Mouse (Mus musculus): Measurements from ENCODE around the gene Spsb2. TPM values are rescaled to one million over a fixed set of nuclear protein-coding genes. Genes with fewer than 3 reads are reported as not detected.

The Spsb2 gene
- polyA plus RNA-seq, 1 experiment: 63.6 TPM

- Histone ChIP-seq H3K4me1 (ENCODE audit: control insufficient read depth, insufficient read depth, low read length) (peaks cover 10% of the 10 kb centered on the region), H3K36me3 (ENCODE audit: control insufficient read depth, insufficient read depth, low read length) (peaks cover 3% of the 10 kb centered on the region), H3K27ac (ENCODE audit: control insufficient read depth, insufficient read depth, low read depth, low read length) (no peak overlapping the region), H3K27me3 (ENCODE audit: control insufficient read depth, insufficient read depth, low read length) (no peaks in the 10 kb centered on the region), H3K4me3 (ENCODE audit: control insufficient read depth, low read depth, low read length) (no peak overlapping the region)
- no peak for TF ChIP-seq CTCF (IDR thresholded peaks at IDR 0.05; ENCODE audit: control insufficient read depth, insufficient read depth, insufficient replicate concordance, low read depth, low read length)
- TF ChIP-seq POLR2A (IDR thresholded peaks at IDR 0.05; ENCODE audit: control insufficient read depth, low read depth, low read length): no peak
Observed at GRCm38 (mm10) chr6:124831649-124832048, 23.2 kb downstream of the Spsb2 start.

GRCm38 (mm10) chr6:124834512-124835081 lies 26.1 kb downstream of the Spsb2 start:
- Histone ChIP-seq H3K27ac (ENCODE audit: control insufficient read depth, insufficient read depth, low read depth, low read length) (no peak overlapping the region), H3K36me3 (ENCODE audit: control insufficient read depth, insufficient read depth, low read length) (peaks cover 3% of the 10 kb centered on the region), H3K27me3 (ENCODE audit: control insufficient read depth, insufficient read depth, low read length) (no peaks in the 10 kb centered on the region), H3K4me1 (ENCODE audit: control insufficient read depth, insufficient read depth, low read length) (peaks cover 4% of the 10 kb centered on the region), H3K4me3 (ENCODE audit: control insufficient read depth, low read depth, low read length) (no peak overlapping the region)
- no peak for TF ChIP-seq CTCF (IDR thresholded peaks at IDR 0.05; ENCODE audit: control insufficient read depth, insufficient read depth, insufficient replicate concordance, low read depth, low read length)
- TF ChIP-seq POLR2A (IDR thresholded peaks at IDR 0.05; ENCODE audit: control insufficient read depth, low read depth, low read length): no peak

- Histone ChIP-seq H3K27ac (ENCODE audit: control insufficient read depth, insufficient read depth, low read depth, low read length) (no peak overlapping the region), H3K4me3 (ENCODE audit: control insufficient read depth, low read depth, low read length) (no peak overlapping the region), H3K4me1 (ENCODE audit: control insufficient read depth, insufficient read depth, low read length) (peaks cover under 1% of the 10 kb centered on the region; the same call in 1 of the 2 replicates), H3K27me3 (ENCODE audit: control insufficient read depth, insufficient read depth, low read length) (no peaks in the 10 kb centered on the region), H3K36me3 (ENCODE audit: control insufficient read depth, insufficient read depth, low read length) (peaks cover 3% of the 10 kb centered on the region)
- TF ChIP-seq CTCF (IDR thresholded peaks at IDR 0.05; ENCODE audit: control insufficient read depth, insufficient read depth, insufficient replicate concordance, low read depth, low read length): no peak
- TF ChIP-seq POLR2A (IDR thresholded peaks at IDR 0.05; ENCODE audit: control insufficient read depth, low read depth, low read length): no peak
Observed at GRCm38 (mm10) chr6:124835531-124835930, 27.1 kb downstream of the Spsb2 start.

GRCm38 (mm10) chr6:124836411-124836810 lies 27.9 kb downstream of the Spsb2 start:
- Histone ChIP-seq H3K4me3 (ENCODE audit: control insufficient read depth, low read depth, low read length) (no peak overlapping the region), H3K27me3 (ENCODE audit: control insufficient read depth, insufficient read depth, low read length) (no peaks in the 10 kb centered on the region), H3K36me3 (ENCODE audit: control insufficient read depth, insufficient read depth, low read length) (0 out of 2 replicates have a peak, but pooled peaks cover 1% of the 10 kb centered on the region), H3K27ac (ENCODE audit: control insufficient read depth, insufficient read depth, low read depth, low read length) (no peak overlapping the region), H3K4me1 (ENCODE audit: control insufficient read depth, insufficient read depth, low read length) (no peaks in the 10 kb centered on the region)
- TF ChIP-seq CTCF (IDR thresholded peaks at IDR 0.05; ENCODE audit: control insufficient read depth, insufficient read depth, insufficient replicate concordance, low read depth, low read length) (no peak), POLR2A (IDR thresholded peaks at IDR 0.05; ENCODE audit: control insufficient read depth, low read depth, low read length) (no peak)

- no peaks in the 10 kb centered on the region for H3K36me3 ChIP-seq (ENCODE audit: control insufficient read depth, insufficient read depth, low read length)
- TF ChIP-seq POLR2A (IDR thresholded peaks at IDR 0.05; ENCODE audit: control insufficient read depth, low read depth, low read length) (no peak), CTCF (IDR thresholded peaks at IDR 0.05; ENCODE audit: control insufficient read depth, insufficient read depth, insufficient replicate concordance, low read depth, low read length) (no peak)
- H3K4me1 ChIP-seq (ENCODE audit: control insufficient read depth, insufficient read depth, low read length): no peaks in the 10 kb centered on the region
- no peak overlapping the region for H3K4me3 ChIP-seq (ENCODE audit: control insufficient read depth, low read depth, low read length)
- H3K27ac ChIP-seq (ENCODE audit: control insufficient read depth, insufficient read depth, low read depth, low read length): no peak overlapping the region
- no peaks in the 10 kb centered on the region for H3K27me3 ChIP-seq (ENCODE audit: control insufficient read depth, insufficient read depth, low read length)
Observed at GRCm38 (mm10) chr6:124839805-124840204, 31.3 kb downstream of the Spsb2 start.

GRCm38 (mm10) chr6:124840241-124841167 lies 32.0 kb downstream of the Spsb2 start, which contains the start of gene Gnb3:
Gnb3 (minus strand) TSS chr6:124840275.
- TF ChIP-seq POLR2A (IDR thresholded peaks at IDR 0.05; ENCODE audit: control insufficient read depth, low read depth, low read length) (no peak), CTCF (IDR thresholded peaks at IDR 0.05; ENCODE audit: control insufficient read depth, insufficient read depth, insufficient replicate concordance, low read depth, low read length) (no peak)
- H3K4me1 ChIP-seq (ENCODE audit: control insufficient read depth, insufficient read depth, low read length): no peaks in the 10 kb centered on the region
- no peaks in the 10 kb centered on the region for H3K36me3 ChIP-seq (ENCODE audit: control insufficient read depth, insufficient read depth, low read length)
- H3K4me3 ChIP-seq (ENCODE audit: control insufficient read depth, low read depth, low read length): no peak within 1 kb of the TSS
- no peaks in the 10 kb centered on the region for H3K27me3 ChIP-seq (ENCODE audit: control insufficient read depth, insufficient read depth, low read length)
- no peak within 1 kb of the TSS for H3K27ac ChIP-seq (ENCODE audit: control insufficient read depth, insufficient read depth, low read depth, low read length)

- H3K27ac ChIP-seq (ENCODE audit: control insufficient read depth, insufficient read depth, low read depth, low read length): no peak overlapping the region
- H3K4me3 ChIP-seq (ENCODE audit: control insufficient read depth, low read depth, low read length): no peak overlapping the region
- TF ChIP-seq POLR2A (IDR thresholded peaks at IDR 0.05; ENCODE audit: control insufficient read depth, low read depth, low read length) (no peak), CTCF (IDR thresholded peaks at IDR 0.05; ENCODE audit: control insufficient read depth, insufficient read depth, insufficient replicate concordance, low read depth, low read length) (peak; percentile 91)
- no peaks in the 10 kb centered on the region for H3K36me3 ChIP-seq (ENCODE audit: control insufficient read depth, insufficient read depth, low read length)
- no peaks in the 10 kb centered on the region for H3K27me3 ChIP-seq (ENCODE audit: control insufficient read depth, insufficient read depth, low read length)
- peaks cover 3% of the 10 kb centered on the region; the same call in 1 of the 2 replicates for H3K4me1 ChIP-seq (ENCODE audit: control insufficient read depth, insufficient read depth, low read length)
Observed at GRCm38 (mm10) chr6:124847305-124847704, 38.8 kb downstream of the Spsb2 start.
